Mouse (Mus musculus) testis, adult 2 months (tissue): ENCODE data around the gene Crat. TPM values are rescaled to one million over a fixed set of nuclear protein-coding genes. Genes with fewer than 3 reads are reported as not detected.
"Not testable (repeated sequence)": the region's sequence is repeated elsewhere in the genome, so short reads cannot be mapped to it uniquely, and the experiment has no call there.

Experiments
- H3K27ac ChIP-seq: fragments of 200-500 bp; 2 replicates; pipeline ENCODE4 v1.5.1; 2012; ENCODE audit warnings: low read depth, low read length; ENCODE audit not compliant: control insufficient read depth, insufficient read depth
- H3K27me3 ChIP-seq: fragments of 200-500 bp; 2 replicates; pipeline ENCODE4 v1.6.1; 2012; ENCODE audit warnings: mild to moderate bottlenecking, low read length, moderate library complexity; ENCODE audit not compliant: control insufficient read depth, insufficient read depth
- H3K36me3 ChIP-seq: fragments of 200-500 bp; 2 replicates; pipeline ENCODE4 v1.6.1; 2012; ENCODE audit warnings: mild to moderate bottlenecking, low read length; ENCODE audit not compliant: control insufficient read depth, insufficient read depth
- H3K4me1 ChIP-seq: fragments of 200-500 bp; 2 replicates; pipeline ENCODE4 v1.6.1; 2012; ENCODE audit warnings: low read length; ENCODE audit not compliant: control insufficient read depth, insufficient read depth
- H3K4me3 ChIP-seq: fragments of 200-500 bp; 2 replicates; pipeline ENCODE4 v1.5.1; 2012; ENCODE audit warnings: low read depth, mild to moderate bottlenecking, low read length, moderate library complexity, mixed read lengths; ENCODE audit not compliant: control insufficient read depth
- CTCF ChIP-seq: fragments of 200-500 bp; IDR thresholded peaks from 2 replicates; pipeline ENCODE4 v1.5.1; 2012; ENCODE audit warnings: low read depth, mild to moderate bottlenecking, inconsistent platforms, low read length, moderate library complexity; ENCODE audit not compliant: control insufficient read depth, insufficient read depth, insufficient replicate concordance
- POLR2A ChIP-seq: fragments of 200-500 bp; IDR thresholded peaks from 2 replicates; pipeline ENCODE4 v1.6.1; 2012; ENCODE audit warnings: low read depth, mild to moderate bottlenecking, inconsistent platforms, low read length, moderate library complexity; ENCODE audit not compliant: control insufficient read depth
- polyA plus RNA-seq: library from polyadenylated mRNA; depleted of rRNA; stranded (reverse); fragments of >200 nt; gene quantifications from 2 replicates; pipeline ENCODE4 v1.2.3, GENCODE M21; 2012

Crat gene
- polyA plus RNA-seq, 1 experiment = 591 TPM

DNA sequence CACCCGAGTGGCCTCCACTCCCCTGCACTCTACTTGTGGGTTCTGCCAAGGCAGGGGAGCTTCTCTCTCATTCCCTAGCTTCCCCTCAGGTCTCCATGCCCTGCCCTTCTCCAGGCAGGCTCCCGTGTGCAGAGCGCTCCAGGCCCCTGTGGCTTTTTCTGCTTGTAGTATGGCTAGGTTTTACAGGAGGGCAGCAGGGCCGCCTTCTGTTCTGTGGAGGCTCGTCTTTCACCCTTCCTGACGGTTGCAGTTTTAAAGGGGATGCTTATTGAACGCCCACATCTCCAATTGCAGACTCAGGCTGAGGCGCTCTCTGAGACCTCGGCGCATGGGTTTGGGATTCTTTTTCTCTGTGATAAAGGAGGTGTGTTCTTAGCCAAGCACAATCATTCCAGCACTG, 3.5 kb upstream of the Crat start:
- Histone ChIP-seq H3K4me3 (no peak overlapping the region), H3K27ac (no peak overlapping the region), H3K27me3 (no peaks in the 10 kb centered on the region), H3K36me3 (peaks cover 2% of the 10 kb centered on the region), H3K4me1 (peaks cover 17% of the 10 kb centered on the region)
- no peak for TF ChIP-seq POLR2A

DNA sequence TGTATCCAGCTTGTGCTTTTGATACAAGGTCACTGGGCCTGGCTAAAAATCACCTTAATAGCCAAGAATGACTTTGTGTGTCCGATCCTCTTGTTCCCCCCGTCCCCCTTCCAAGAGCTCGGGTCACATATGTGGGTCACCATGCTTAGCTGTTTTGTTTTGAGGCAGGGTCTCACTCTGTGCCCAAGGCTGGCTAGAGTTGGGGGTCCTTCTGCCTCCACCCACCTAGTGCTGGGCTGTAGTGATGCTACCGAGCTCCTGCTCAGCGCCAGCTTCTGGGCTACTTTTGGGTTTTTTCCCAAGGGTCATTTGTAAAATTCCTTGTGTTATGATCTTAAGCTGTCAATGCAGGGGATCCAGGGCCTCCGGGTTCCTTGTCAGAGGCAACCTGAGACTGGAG, 2.6 kb upstream of the Crat start:
- no peaks in the 10 kb centered on the region for H3K27me3 ChIP-seq
- no peak overlapping the region for H3K4me3 ChIP-seq
- peaks cover 22% of the 10 kb centered on the region for H3K4me1 ChIP-seq
- peaks cover 2% of the 10 kb centered on the region for H3K36me3 ChIP-seq
- no peak overlapping the region for H3K27ac ChIP-seq
- TF ChIP-seq CTCF (no peak), POLR2A (no peak)

DNA sequence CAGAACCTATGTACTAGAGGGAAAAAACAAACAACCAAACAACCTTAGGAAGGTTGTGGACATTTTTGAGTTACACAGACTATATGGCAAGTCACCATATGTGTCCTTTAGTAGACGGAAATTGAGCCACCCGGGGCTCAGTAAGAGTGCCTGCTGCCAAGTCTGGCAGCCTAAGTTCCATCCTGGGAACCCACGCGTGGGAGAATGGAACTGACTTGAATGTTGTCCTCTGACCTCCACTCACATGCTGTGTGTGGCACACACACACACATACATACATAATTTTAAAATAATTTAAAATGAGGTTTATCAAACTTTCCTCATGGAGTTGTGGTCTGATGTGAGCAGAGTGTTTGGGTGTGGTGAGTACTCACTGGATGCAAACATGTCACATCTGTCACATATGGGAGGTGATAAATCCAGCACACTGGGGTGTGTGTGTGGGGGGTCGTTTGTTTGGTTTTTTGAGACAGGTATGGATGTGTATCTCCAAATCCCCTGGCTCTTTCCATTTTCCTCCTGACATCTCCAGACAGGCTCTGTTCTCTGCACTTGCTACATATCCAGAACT, 2.1 kb upstream of the Crat start:
- no peak overlapping the region for H3K27ac ChIP-seq
- no peaks in the 10 kb centered on the region for H3K27me3 ChIP-seq
- peaks cover 2% of the 10 kb centered on the region for H3K36me3 ChIP-seq
- no peak for TF ChIP-seq POLR2A
- no peak for TF ChIP-seq CTCF
- H3K4me1 ChIP-seq = peaks cover 22% of the 10 kb centered on the region
- H3K4me3 ChIP-seq = no peak overlapping the region; the same call in 1 of the 2 replicates

DNA sequence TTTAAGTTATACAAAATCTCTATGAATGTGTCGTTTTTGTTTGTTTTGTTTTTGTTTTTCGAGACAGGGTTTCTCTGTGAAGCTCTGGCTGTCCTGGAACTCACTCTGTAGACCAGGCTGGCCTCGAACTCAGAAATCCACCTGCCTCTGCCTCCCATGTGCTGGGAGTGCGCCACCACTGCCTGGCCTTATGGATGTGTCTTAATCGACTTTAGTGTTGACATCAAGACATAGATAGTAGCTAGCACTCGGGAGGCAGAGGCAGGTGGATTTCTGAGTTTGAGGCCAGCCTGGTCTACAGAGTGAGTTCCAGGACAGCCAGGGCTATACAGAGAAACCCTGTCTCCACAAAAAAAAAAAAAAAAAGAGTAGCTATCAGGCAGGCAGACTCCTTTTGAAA, 1.5 kb upstream of the Crat start:
- not testable (repeated sequence) for H3K36me3 ChIP-seq, H3K27me3 ChIP-seq, H3K27ac ChIP-seq
- Histone ChIP-seq H3K4me1 (peaks cover 22% of the 10 kb centered on the region), H3K4me3 (peak overlapping the region; percentile 6; the same call in 1 of the 2 replicates)

DNA sequence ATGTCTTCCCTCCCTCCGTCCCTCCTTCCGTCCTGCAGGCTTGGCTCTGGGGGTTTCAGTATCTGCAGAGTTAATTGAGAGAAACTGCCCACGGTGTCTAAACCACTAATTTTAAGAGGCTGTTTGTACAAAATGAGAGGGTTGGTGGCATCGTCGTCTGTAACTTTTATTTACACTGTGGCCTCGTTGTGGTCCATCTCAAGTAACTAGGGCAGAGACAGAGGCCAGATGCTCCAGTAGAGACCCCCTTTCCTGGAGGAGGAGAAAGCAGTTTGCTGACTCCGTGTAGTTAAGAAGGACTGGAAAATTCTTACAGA, 994 bp upstream of the Crat start:
- H3K27ac ChIP-seq = peak overlapping the region; percentile 99
- H3K36me3 ChIP-seq = peaks cover 2% of the 10 kb centered on the region
- TF ChIP-seq POLR2A = no peak
- TF ChIP-seq CTCF = no peak
- H3K4me3 ChIP-seq = peak overlapping the region; percentile 96
- no peaks in the 10 kb centered on the region for H3K27me3 ChIP-seq
- H3K4me1 ChIP-seq = peaks cover 22% of the 10 kb centered on the region

DNA sequence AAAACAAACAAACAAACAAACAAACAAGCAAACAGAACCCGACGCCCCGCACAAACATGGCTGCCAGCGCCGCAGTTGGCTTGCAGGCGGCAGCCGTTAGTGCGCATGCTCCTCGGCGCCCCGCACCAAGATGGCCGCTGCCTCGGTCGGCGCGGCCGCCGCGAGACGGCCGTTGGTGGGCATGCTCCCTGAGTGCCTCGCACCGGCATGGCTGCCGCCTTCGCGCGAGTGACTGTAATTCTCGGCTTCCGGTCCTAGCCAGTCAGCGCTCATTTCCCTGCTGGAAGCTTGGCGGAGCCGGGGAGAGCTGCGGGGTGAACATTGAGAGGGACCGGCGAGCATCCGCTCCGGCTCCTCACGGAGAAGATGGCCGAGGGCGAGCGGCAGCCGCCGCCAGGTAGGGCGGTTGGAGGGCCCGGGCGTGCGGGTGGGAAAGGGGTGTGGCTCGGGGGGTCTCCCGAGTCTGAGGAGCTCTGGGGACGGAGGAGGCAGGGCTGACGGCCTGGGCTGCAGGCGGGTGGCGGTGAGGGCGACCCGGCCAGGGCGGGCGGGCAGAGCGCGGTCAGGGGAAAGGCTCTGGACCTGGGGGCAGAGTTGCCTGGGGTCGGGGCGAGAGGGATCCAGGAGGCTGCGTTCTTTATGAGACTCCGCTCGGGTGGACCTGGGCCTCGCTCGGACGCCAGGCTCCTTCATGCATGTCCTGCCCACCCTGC, 479 bp upstream of the Crat start, which contains the start of gene Ptpa:
Gene Ptpa, plus strand, starts transcription at position 104 of the 713 bp plus-strand sequence.
- Histone ChIP-seq H3K4me3 (peak within 1 kb of the TSS; percentile 96), H3K36me3 (peaks cover 2% of the 10 kb centered on the region), H3K4me1 (peaks cover 22% of the 10 kb centered on the region), H3K27me3 (no peaks in the 10 kb centered on the region), H3K27ac (peak within 1 kb of the TSS; percentile 99)
- TF ChIP-seq CTCF (no peak), POLR2A (peak; percentile 98)

DNA sequence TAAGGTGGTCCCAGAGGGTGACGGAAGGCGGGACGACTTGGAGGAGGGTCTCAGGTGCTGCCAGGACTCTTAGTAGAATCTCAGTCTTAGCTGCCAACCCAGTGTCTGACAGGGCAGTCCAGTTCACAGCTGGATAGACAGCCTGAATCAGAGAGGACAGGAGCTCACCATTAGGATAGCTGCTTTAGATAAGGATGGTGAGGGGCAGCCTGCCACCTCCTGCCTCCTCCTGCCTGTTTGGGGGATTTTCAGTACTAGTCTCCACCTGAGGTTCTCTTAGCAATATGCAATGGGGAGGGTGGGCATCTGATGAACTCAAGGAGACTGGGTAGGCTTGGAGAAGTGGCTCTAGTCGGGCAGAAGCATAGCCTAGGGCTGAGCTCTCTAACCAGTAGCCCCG, 932 bp downstream of the Crat start:
- Histone ChIP-seq H3K4me3 (peak overlapping the region; percentile 96), H3K36me3 (peaks cover 2% of the 10 kb centered on the region), H3K27ac (peak overlapping the region; percentile 99), H3K27me3 (no peaks in the 10 kb centered on the region), H3K4me1 (peaks cover 22% of the 10 kb centered on the region)
- TF ChIP-seq POLR2A = no peak
- TF ChIP-seq CTCF = no peak

- H3K4me1 ChIP-seq = peaks cover 22% of the 10 kb centered on the region
Measured at GRCm38 (mm10) chr2:30414101-30414500, 1.5 kb downstream of the Crat start.

More at GRCm38 (mm10) chr2:30414101-30414500, 1.5 kb downstream of the Crat start:
- Histone ChIP-seq H3K27me3 (no peaks in the 10 kb centered on the region), H3K36me3 (peaks cover 2% of the 10 kb centered on the region), H3K27ac (no peak overlapping the region), H3K4me3 (peak overlapping the region; percentile 96)
- TF ChIP-seq CTCF (no peak), POLR2A (no peak)
